Mouse (Mus musculus) C2C12 (cell line): Measurements from ENCODE around the gene Runx1.

Source experiments
- CEBPB ChIP-seq: IDR thresholded peaks from one replicate; pipeline ENCODE4 v1.6.1; 2011; ENCODE audit warnings: low read depth, mild to moderate bottlenecking, control low read depth, moderate library complexity
- CTCF ChIP-seq: IDR thresholded peaks from one replicate; pipeline ENCODE4 v1.5.1; 2011; ENCODE audit not compliant: control insufficient read depth, insufficient read depth, insufficient read length
- FOSL1 ChIP-seq: IDR thresholded peaks from one replicate; pipeline ENCODE4 v1.8.0; 2011; ENCODE audit warnings: mild to moderate bottlenecking, low read length; ENCODE audit not compliant: poor library complexity, insufficient read depth, severe bottlenecking
- MAX ChIP-seq: IDR thresholded peaks from one replicate; pipeline ENCODE4 v1.6.1; 2011; ENCODE audit warnings: mild to moderate bottlenecking, control low read depth
- MYOD1 ChIP-seq: IDR thresholded peaks from one replicate; pipeline ENCODE4 v1.6.1; 2011; ENCODE audit warnings: low read depth; ENCODE audit not compliant: control insufficient read depth, insufficient read length
- MYOG ChIP-seq: IDR thresholded peaks from one replicate; pipeline ENCODE4 v1.6.1; 2011; ENCODE audit not compliant: control insufficient read depth, insufficient read length; ENCODE audit errors: extremely low read depth
- USF1 ChIP-seq: IDR thresholded peaks from one replicate; pipeline ENCODE4 v1.6.1; 2011; ENCODE audit warnings: low read depth, mild to moderate bottlenecking, control low read depth, moderate library complexity

- TF ChIP-seq CTCF (no peak), MAX (no peak), USF1 (no peak), CEBPB (no peak), FOSL1 (no peak), MYOG (no peak), MYOD1 (no peak)
These were observed 174.7 kb downstream of the Runx1 start for GRCm38 (mm10) chr16:92651256-92651655.
